Comparison of ENCODE assay signal across 9 mouse cellular contexts in genomic region chr10:63880462-63880903, GRCm38 (mm10). TPM values are rescaled to one million over a fixed set of nuclear protein-coding genes. Genes with fewer than 3 reads are reported as not detected.
DNase-seq lines count a peak whose midpoint lies in the region; ATAC-seq lines count a peak whose summit lies in the region.
"Had no signal": no experiment of that assay in that cellular context is flagged by ENCODE, and none has a peak within 500 bp of the region (broad histone marks: within the 10 kb centered on the region; RNA-seq: fewer than 3 reads in every experiment).

No protein-coding gene starts in this region.

- peak; percentile 69; the same call in 1 of the 2 replicates for ATAC-seq in hindbrain, embryonic 14.5 days (ENCODE audit: low FRiP score)
- no peak for ATAC-seq in hindbrain, embryonic 13.5 days (ENCODE audit: low FRiP score)
- peak; percentile 90 for ATAC-seq in lung, embryonic 15.5 days (ENCODE audit: borderline replicate concordance, extremely low read depth, low FRiP score, low TSS enrichment)
- ATAC-seq in neural tube, embryonic 15.5 days (ENCODE audit: low FRiP score), result no peak
- no peak for ATAC-seq in midbrain, embryonic 15.5 days (replicated peaks)

- H3K4me3 ChIP-seq in hindbrain, embryonic 14.5 days (replicated peaks; ENCODE audit: low read length), result no peak overlapping the region
- H3K4me3 ChIP-seq in hindbrain, embryonic 13.5 days, result no peak overlapping the region
- H3K4me3 ChIP-seq in lung, embryonic 15.5 days, result no peak overlapping the region
- no peak overlapping the region for H3K4me3 ChIP-seq in neural tube, embryonic 15.5 days (replicated peaks)
- H3K4me3 ChIP-seq in midbrain, embryonic 15.5 days, result no peak overlapping the region

- H3K27me3 ChIP-seq in hindbrain, embryonic 14.5 days (ENCODE audit: control insufficient read depth, insufficient read depth, low read length), result no peaks in the 10 kb centered on the region
- H3K27me3 ChIP-seq in hindbrain, embryonic 13.5 days, result no peaks in the 10 kb centered on the region
- H3K27me3 ChIP-seq in lung, embryonic 15.5 days, result no peaks in the 10 kb centered on the region
- no peaks in the 10 kb centered on the region for H3K27me3 ChIP-seq in neural tube, embryonic 15.5 days (replicated peaks)
- no peaks in the 10 kb centered on the region for H3K27me3 ChIP-seq in midbrain, embryonic 15.5 days (replicated peaks)

- no peaks in the 10 kb centered on the region for H3K9me3 ChIP-seq in hindbrain, embryonic 14.5 days (ENCODE audit: control insufficient read depth, low read length)
- no peaks in the 10 kb centered on the region for H3K9me3 ChIP-seq in hindbrain, embryonic 13.5 days
- H3K9me3 ChIP-seq in lung, embryonic 15.5 days, result no peaks in the 10 kb centered on the region
- H3K9me3 ChIP-seq in neural tube, embryonic 15.5 days (replicated peaks), result no peaks in the 10 kb centered on the region
- no peaks in the 10 kb centered on the region for H3K9me3 ChIP-seq in midbrain, embryonic 15.5 days

- no peaks in the 10 kb centered on the region for H3K4me1 ChIP-seq in hindbrain, embryonic 14.5 days (replicated peaks; ENCODE audit: control insufficient read depth, insufficient read depth, low read length)
- H3K4me1 ChIP-seq in hindbrain, embryonic 13.5 days (replicated peaks), result no peaks in the 10 kb centered on the region
- no peaks in the 10 kb centered on the region for H3K4me1 ChIP-seq in lung, embryonic 15.5 days
- no peaks in the 10 kb centered on the region for H3K4me1 ChIP-seq in neural tube, embryonic 15.5 days
- no peaks in the 10 kb centered on the region for H3K4me1 ChIP-seq in midbrain, embryonic 15.5 days

- H3K4me2 ChIP-seq in hindbrain, embryonic 14.5 days (replicated peaks), result no peak overlapping the region
- no peak overlapping the region for H3K4me2 ChIP-seq in hindbrain, embryonic 13.5 days
- no peak overlapping the region for H3K4me2 ChIP-seq in lung, embryonic 15.5 days
- no peak overlapping the region for H3K4me2 ChIP-seq in neural tube, embryonic 15.5 days
- H3K4me2 ChIP-seq in midbrain, embryonic 15.5 days, result no peak overlapping the region

- no peak overlapping the region for H3K9ac ChIP-seq in hindbrain, embryonic 14.5 days
- H3K9ac ChIP-seq in hindbrain, embryonic 13.5 days, result no peak overlapping the region
- no peak overlapping the region for H3K9ac ChIP-seq in lung, embryonic 15.5 days
- no peak overlapping the region for H3K9ac ChIP-seq in neural tube, embryonic 15.5 days (replicated peaks)
- no peak overlapping the region for H3K9ac ChIP-seq in midbrain, embryonic 15.5 days

- WGBS in hindbrain, embryonic 14.5 days, result 59% methylated on average over 5 of the region's 5 CpGs
- 56% methylated on average over 5 of the region's 5 CpGs for WGBS in hindbrain, embryonic 13.5 days
- WGBS in lung, embryonic 15.5 days, result 60% methylated on average over 5 of the region's 5 CpGs
- 55% methylated on average over 5 of the region's 5 CpGs for WGBS in neural tube, embryonic 15.5 days
- WGBS in midbrain, embryonic 15.5 days, result 59% methylated on average over 5 of the region's 5 CpGs

- H3K27ac ChIP-seq in hindbrain, embryonic 14.5 days, result no peak overlapping the region
- H3K27ac ChIP-seq in hindbrain, embryonic 13.5 days, result no peak overlapping the region
- H3K27ac ChIP-seq in lung, embryonic 15.5 days, result peak overlapping the region; percentile 59
- no peak overlapping the region for H3K27ac ChIP-seq in neural tube, embryonic 15.5 days (replicated peaks)
- H3K27ac ChIP-seq in midbrain, embryonic 15.5 days, result no peak overlapping the region

- no peaks in the 10 kb centered on the region for H3K36me3 ChIP-seq in hindbrain, embryonic 14.5 days (replicated peaks; ENCODE audit: control insufficient read depth, insufficient read depth)
- H3K36me3 ChIP-seq in hindbrain, embryonic 13.5 days, result no peaks in the 10 kb centered on the region
- no peaks in the 10 kb centered on the region for H3K36me3 ChIP-seq in lung, embryonic 15.5 days
- H3K36me3 ChIP-seq in neural tube, embryonic 15.5 days, result no peaks in the 10 kb centered on the region
- H3K36me3 ChIP-seq in midbrain, embryonic 15.5 days (replicated peaks), result no peaks in the 10 kb centered on the region

- intact Hi-C loops in gastrocnemius, postnatal 36 days (cut with DNase I), result no loop called here

- DNase-seq in hindbrain, embryonic 14.5 days (ENCODE audit: low spot score), result no peak
- DNase-seq in cerebellum, adult 18-20 months, result peak; percentile 73 to 78
- DNase-seq in gastrocnemius, postnatal 36 days, result peak; percentile 13 to 23
- no peak for DNase-seq in right cerebral cortex, postnatal 25 days

RNA-seq across cellular contexts. Expression of gene Gm10118, which starts 46.8 kb away (rescaled TPM):
- polyA plus RNA-seq in hindbrain, embryonic 14.5 days (2014; fragmentation: Nextera tagmentation; extraction: Ambion mirVana), result 1.9 and 2.2 TPM in 2 replicates
- 0.62 and 1.0 TPM in 2 replicates for polyA plus RNA-seq in hindbrain, embryonic 13.5 days (2015; fragmentation: Nextera tagmentation; extraction: Ambion mirVana)
- total RNA-seq in gastrocnemius, postnatal 36 days (2021), result not detected
- 0.08 and 0.11 TPM in 2 replicates for polyA plus RNA-seq in lung, embryonic 15.5 days (2015; fragmentation: Nextera tagmentation; extraction: Ambion mirVana)
- 1.8 and 2.3 TPM in 2 replicates for polyA plus RNA-seq in neural tube, embryonic 15.5 days (2015; fragmentation: Nextera tagmentation; extraction: Ambion mirVana)
- 1.4 TPM in 2 replicates for polyA plus RNA-seq in midbrain, embryonic 15.5 days (2015; fragmentation: Nextera tagmentation; extraction: Ambion mirVana)
- polyA plus RNA-seq: limb, embryonic 11.5 days had no signal

Comparison
In these comparisons a context has a peak if more than half of its experiments do, and no peak if none do; other contexts are left out.
1. ATAC-seq: peak in hindbrain, embryonic 14.5 days (single experiment) and lung, embryonic 15.5 days (single experiment); none in hindbrain, embryonic 13.5 days (single experiment), neural tube, embryonic 15.5 days (single experiment) and midbrain, embryonic 15.5 days (single experiment).
2. DNase-seq: peak in cerebellum, adult 18-20 months (2 of 2) and gastrocnemius, postnatal 36 days (2 of 2); none in hindbrain, embryonic 14.5 days (single experiment) and right cerebral cortex, postnatal 25 days (single experiment).